Mouse (Mus musculus) right cerebral cortex, adult 2 months (tissue): ENCODE measurements around the gene Mipep.

ENCODE experiments used
- DNase-seq, 2 experiments: peaks; one replicate each; pipeline ENCODE4 v3.0.0; 2021 to 2022; ENCODE audit warnings: low spot score in 2 of 2

Mipep gene

GRCm38 (mm10) chr14:60799762-60800728 is 15.7 kb downstream of the Mipep start:
- no peak for DNase-seq

GRCm38 (mm10) chr14:60802026-60802425 is 17.7 kb downstream of the Mipep start:
- DNase-seq: no peak

GRCm38 (mm10) chr14:60804978-60805377 is 20.6 kb downstream of the Mipep start:
- DNase-seq: no peak

- no peak for DNase-seq
These were observed 21.5 kb downstream of the Mipep start for GRCm38 (mm10) chr14:60805871-60806270.

GRCm38 (mm10) chr14:60806891-60807344 is 22.5 kb downstream of the Mipep start:
- DNase-seq: peak; percentile 36 to 37

- DNase-seq: no peak
These were observed 25.5 kb downstream of the Mipep start for GRCm38 (mm10) chr14:60809881-60810280.

- no peak for DNase-seq
These were observed 27.2 kb downstream of the Mipep start for GRCm38 (mm10) chr14:60811547-60811946.

GRCm38 (mm10) chr14:60815098-60815497 is 30.7 kb downstream of the Mipep start:
- no peak for DNase-seq

GRCm38 (mm10) chr14:60818045-60818444 is 33.7 kb downstream of the Mipep start:
- DNase-seq: no peak

GRCm38 (mm10) chr14:60830096-60830495 is 45.7 kb downstream of the Mipep start:
- no peak for DNase-seq

GRCm38 (mm10) chr14:60836709-60837108 is 52.3 kb downstream of the Mipep start:
- no peak for DNase-seq

- DNase-seq: no peak
These were observed 55.3 kb downstream of the Mipep start for GRCm38 (mm10) chr14:60839654-60840053.

GRCm38 (mm10) chr14:60841977-60842659 is 57.7 kb downstream of the Mipep start:
- peak; percentile 25 to 35 for DNase-seq

GRCm38 (mm10) chr14:60843596-60843995 is 59.2 kb downstream of the Mipep start:
- no peak for DNase-seq

GRCm38 (mm10) chr14:60845261-60846045 is 61.1 kb downstream of the Mipep start:
- DNase-seq: no peak

- no peak for DNase-seq
These were observed 61.8 kb downstream of the Mipep start for GRCm38 (mm10) chr14:60846174-60846573.

- no peak for DNase-seq
These were observed 63.8 kb downstream of the Mipep start for GRCm38 (mm10) chr14:60848194-60848593.

- no peak for DNase-seq
These were observed 65.7 kb downstream of the Mipep start for GRCm38 (mm10) chr14:60850101-60850500.

GRCm38 (mm10) chr14:60851632-60852031 is 67.3 kb downstream of the Mipep start:
- no peak for DNase-seq

- no peak for DNase-seq
These were observed 72.0 kb downstream of the Mipep start for GRCm38 (mm10) chr14:60856199-60856912.

- DNase-seq: no peak
These were observed 72.5 kb downstream of the Mipep start for GRCm38 (mm10) chr14:60856913-60857300.
